Mouse (Mus musculus) Muller cell, postnatal 12 days (primary cell): ENCODE measurements around the gene Ccr8.
"Not testable (repeated sequence)": the region's sequence is repeated elsewhere in the genome, so short reads cannot be mapped to it uniquely, and the experiment has no call there.

Experiments used
- DNase-seq: peaks from one replicate; pipeline ENCODE4 v3.0.0-alpha.2; 2015; ENCODE audit errors: inconsistent ontology term

The Ccr8 gene

GRCm38 (mm10) chr9:120091086-120091485 lies 828 bp upstream of the Ccr8 start:
- DNase-seq = no peak

GRCm38 (mm10) chr9:120093701-120094100 lies 1.8 kb downstream of the Ccr8 start:
- no peak for DNase-seq

- no peak for DNase-seq
Observed at GRCm38 (mm10) chr9:120095886-120096285, 4.0 kb downstream of the Ccr8 start.

GRCm38 (mm10) chr9:120098682-120099081 lies 6.8 kb downstream of the Ccr8 start:
- peak; percentile 45 for DNase-seq

GRCm38 (mm10) chr9:120099304-120099703 lies 7.4 kb downstream of the Ccr8 start:
- no peak for DNase-seq

- no peak for DNase-seq
Observed at GRCm38 (mm10) chr9:120101165-120101564, 9.3 kb downstream of the Ccr8 start.

GRCm38 (mm10) chr9:120108953-120109352 lies 17.0 kb downstream of the Ccr8 start:
- not testable (repeated sequence) for DNase-seq

- DNase-seq = peak; percentile 96
Observed at GRCm38 (mm10) chr9:120110211-120111018, 18.5 kb downstream of the Ccr8 start, which contains the start of gene Slc25a38. Gene Slc25a38, plus strand, starts transcription at chr9:120110374.

GRCm38 (mm10) chr9:120111156-120111945 lies 19.4 kb downstream of the Ccr8 start:
- no peak for DNase-seq

- no peak for DNase-seq
Observed at GRCm38 (mm10) chr9:120112472-120112871, 20.6 kb downstream of the Ccr8 start.

- DNase-seq = no peak
Observed at GRCm38 (mm10) chr9:120113456-120113855, 21.5 kb downstream of the Ccr8 start.

- no peak for DNase-seq
Observed at GRCm38 (mm10) chr9:120114051-120114788, 22.3 kb downstream of the Ccr8 start.

GRCm38 (mm10) chr9:120114789-120115151 lies 22.9 kb downstream of the Ccr8 start:
- DNase-seq = no peak

GRCm38 (mm10) chr9:120115580-120115979 lies 23.7 kb downstream of the Ccr8 start:
- DNase-seq = no peak

- no peak for DNase-seq
Observed at GRCm38 (mm10) chr9:120116184-120116624, 24.3 kb downstream of the Ccr8 start.

GRCm38 (mm10) chr9:120118212-120118611 lies 26.3 kb downstream of the Ccr8 start:
- DNase-seq = no peak

- DNase-seq = no peak
Observed at GRCm38 (mm10) chr9:120120503-120120902, 28.6 kb downstream of the Ccr8 start.

GRCm38 (mm10) chr9:120126868-120127267 lies 35.0 kb downstream of the Ccr8 start:
- no peak for DNase-seq

GRCm38 (mm10) chr9:120127538-120128251 lies 35.8 kb downstream of the Ccr8 start, which contains the start of gene Rpsa:
Gene Rpsa, plus strand, starts transcription at chr9:120127689.
- DNase-seq = peak; percentile 97

GRCm38 (mm10) chr9:120129276-120129675 lies 37.4 kb downstream of the Ccr8 start:
- no peak for DNase-seq

GRCm38 (mm10) chr9:120131784-120132288 lies 39.9 kb downstream of the Ccr8 start:
- no peak for DNase-seq
